Mouse (Mus musculus): Measurements from ENCODE around the gene Chrm3. TPM values are rescaled to one million over a fixed set of nuclear protein-coding genes. Genes with fewer than 3 reads are reported as not detected.

Chrm3 gene
- polyA plus RNA-seq, 1 experiment from 2014 or later = 4.4 TPM

DNA sequence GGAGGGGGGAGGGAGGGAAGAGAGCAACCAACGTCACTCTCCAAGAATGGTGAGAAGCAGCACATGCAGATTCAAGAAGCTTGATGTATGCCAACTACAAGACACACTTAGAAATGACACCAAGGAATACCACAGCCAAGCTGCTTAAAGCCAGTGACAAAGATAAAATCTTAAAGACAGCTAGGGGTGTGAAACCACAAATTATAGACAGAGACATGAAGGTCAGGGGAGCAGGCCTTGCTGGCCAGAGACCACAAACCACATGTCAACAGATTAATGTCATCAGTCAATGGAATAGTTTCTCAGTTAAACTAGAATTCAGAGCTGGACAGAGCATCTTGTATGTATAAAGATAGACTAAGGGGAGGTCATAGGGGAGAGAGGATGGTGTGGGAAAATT lies 341.4 kb downstream of the Chrm3 start:
- Histone ChIP-seq H3K9ac (no peak overlapping the region), H3K9me3 (no peaks in the 10 kb centered on the region), H3K27me3 (replicated peaks) (no peaks in the 10 kb centered on the region), H3K36me3 (no peaks in the 10 kb centered on the region), H3K4me2 (no peak overlapping the region), H3K4me3 (replicated peaks) (no peak overlapping the region), H3K27ac (no peak overlapping the region), H3K4me1 (no peaks in the 10 kb centered on the region)
- WGBS = 35% methylated on average over 1 of the region's 1 CpGs
- no peak for ATAC-seq (ENCODE audit: insufficient read depth, low FRiP score, low read depth)

DNA sequence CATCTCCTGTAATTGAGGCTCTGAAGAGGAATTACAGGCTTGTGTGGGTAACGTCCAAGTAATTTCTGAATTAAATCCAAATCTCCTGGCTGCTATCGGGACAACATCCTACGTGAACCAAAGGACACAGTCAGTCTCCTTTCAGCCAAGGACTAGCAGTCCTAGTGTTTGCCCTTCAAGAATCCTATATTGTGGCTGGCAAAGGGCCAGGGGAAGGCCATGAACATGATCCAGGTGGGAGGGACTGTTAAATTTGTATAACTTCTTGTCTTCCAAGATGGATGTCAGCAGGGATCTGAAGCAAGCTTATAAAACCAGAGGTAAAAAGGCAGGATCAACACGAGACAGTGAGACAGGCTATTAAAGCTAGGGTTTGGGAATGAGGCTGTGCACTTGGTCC lies 357.7 kb downstream of the Chrm3 start:
- H3K4me1 ChIP-seq = no peaks in the 10 kb centered on the region
- no peak overlapping the region for H3K4me3 ChIP-seq (replicated peaks)
- ATAC-seq (ENCODE audit: insufficient read depth, low FRiP score, low read depth) = no peak
- H3K9me3 ChIP-seq = no peaks in the 10 kb centered on the region
- H3K27me3 ChIP-seq (replicated peaks) = no peaks in the 10 kb centered on the region
- WGBS = 46% methylated on average over 4 of the region's 4 CpGs
- H3K36me3 ChIP-seq = no peaks in the 10 kb centered on the region
- H3K4me2 ChIP-seq = no peak overlapping the region
- H3K9ac ChIP-seq = no peak overlapping the region
- H3K27ac ChIP-seq = no peak overlapping the region

DNA sequence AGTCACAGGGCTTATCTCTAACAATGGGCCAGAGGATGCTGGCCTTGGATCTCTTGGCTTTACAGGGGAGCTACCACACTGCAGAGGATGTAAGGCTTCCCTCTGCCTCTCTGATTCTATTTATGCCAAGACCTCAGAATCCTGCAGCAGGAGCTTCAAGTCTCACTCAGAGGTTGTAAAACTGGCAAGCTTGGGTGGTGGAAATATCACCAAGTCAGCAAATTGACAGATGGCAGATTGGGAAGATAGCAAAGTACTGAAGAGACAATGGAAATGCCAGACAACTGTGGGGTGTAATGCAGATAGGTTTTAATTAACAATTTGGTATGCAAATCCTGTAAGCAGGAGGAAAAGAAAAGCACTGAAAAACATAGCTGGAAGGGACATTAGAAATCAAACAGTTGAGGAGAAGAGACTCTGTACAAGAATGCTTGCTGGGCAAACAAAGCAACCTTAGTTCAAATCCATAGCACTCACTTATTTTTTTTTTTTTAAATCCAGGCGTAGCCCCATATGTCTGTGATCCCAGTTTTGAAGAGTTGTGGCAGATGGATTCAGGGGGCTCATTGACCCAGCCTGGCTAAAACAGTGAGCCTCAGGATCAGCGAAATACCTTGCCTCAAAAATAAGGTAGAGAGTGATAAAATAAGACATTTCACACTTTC lies 362.9 kb downstream of the Chrm3 start:
- no peaks in the 10 kb centered on the region for H3K9me3 ChIP-seq
- H3K27me3 ChIP-seq (replicated peaks) = no peaks in the 10 kb centered on the region
- no peak overlapping the region for H3K4me3 ChIP-seq (replicated peaks)
- no peak overlapping the region for H3K27ac ChIP-seq
- H3K9ac ChIP-seq = no peak overlapping the region
- 77% methylated on average over 2 of the region's 2 CpGs for WGBS
- H3K4me1 ChIP-seq = no peaks in the 10 kb centered on the region
- no peaks in the 10 kb centered on the region for H3K36me3 ChIP-seq
- no peak for ATAC-seq (ENCODE audit: insufficient read depth, low FRiP score, low read depth)
- H3K4me2 ChIP-seq = no peak overlapping the region

DNA sequence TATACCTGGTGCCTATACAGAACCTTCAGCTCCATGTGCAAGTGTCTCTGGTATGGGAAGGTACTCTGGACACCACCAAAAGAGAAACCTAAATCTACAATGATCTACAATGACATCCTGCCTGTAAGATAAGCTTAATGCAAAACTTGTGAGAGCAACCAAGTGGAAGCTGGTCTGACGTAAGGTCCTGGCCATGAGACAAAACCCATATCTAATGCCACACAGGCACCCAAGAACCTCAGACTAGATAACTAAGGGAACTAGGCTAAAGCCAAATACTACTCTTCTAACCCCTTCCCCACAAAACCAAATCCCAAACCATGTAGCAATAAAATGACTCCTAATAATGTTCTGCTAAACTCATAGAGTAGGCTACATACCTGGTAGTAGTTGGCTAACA lies 364.8 kb downstream of the Chrm3 start:
- Histone ChIP-seq H3K36me3 (no peaks in the 10 kb centered on the region), H3K27ac (no peak overlapping the region), H3K27me3 (replicated peaks) (no peaks in the 10 kb centered on the region), H3K9ac (no peak overlapping the region), H3K4me3 (replicated peaks) (no peak overlapping the region), H3K4me2 (no peak overlapping the region), H3K4me1 (no peaks in the 10 kb centered on the region), H3K9me3 (no peaks in the 10 kb centered on the region)
- WGBS = 84% methylated on average over 1 of the region's 1 CpGs
- no peak for ATAC-seq (ENCODE audit: insufficient read depth, low FRiP score, low read depth)

DNA sequence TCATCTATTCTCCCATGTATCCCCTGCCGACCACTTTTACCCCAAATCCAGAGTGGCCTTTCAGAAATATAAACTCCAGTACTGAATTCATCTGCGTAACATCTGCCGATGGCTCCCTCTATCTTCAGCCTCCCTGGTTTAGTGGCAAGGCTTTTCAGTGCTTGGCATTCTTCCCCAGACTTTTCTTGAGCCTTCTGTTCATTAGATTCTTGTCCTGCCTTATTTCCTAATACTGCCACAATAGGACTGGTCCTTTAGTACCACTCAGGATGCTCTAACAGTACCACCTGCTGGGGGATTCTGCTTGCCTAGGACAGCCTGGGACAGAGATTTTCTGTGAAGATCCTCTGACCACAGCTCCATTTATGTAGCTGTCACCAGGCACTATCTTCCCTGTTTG lies 367.1 kb downstream of the Chrm3 start:
- Histone ChIP-seq H3K4me1 (no peaks in the 10 kb centered on the region), H3K9ac (no peak overlapping the region), H3K9me3 (no peaks in the 10 kb centered on the region), H3K4me2 (no peak overlapping the region), H3K27me3 (replicated peaks) (no peaks in the 10 kb centered on the region), H3K27ac (no peak overlapping the region), H3K36me3 (no peaks in the 10 kb centered on the region), H3K4me3 (replicated peaks) (no peak overlapping the region)
- ATAC-seq (ENCODE audit: insufficient read depth, low FRiP score, low read depth) = no peak
- WGBS = 80% methylated on average over 3 of the region's 3 CpGs

DNA sequence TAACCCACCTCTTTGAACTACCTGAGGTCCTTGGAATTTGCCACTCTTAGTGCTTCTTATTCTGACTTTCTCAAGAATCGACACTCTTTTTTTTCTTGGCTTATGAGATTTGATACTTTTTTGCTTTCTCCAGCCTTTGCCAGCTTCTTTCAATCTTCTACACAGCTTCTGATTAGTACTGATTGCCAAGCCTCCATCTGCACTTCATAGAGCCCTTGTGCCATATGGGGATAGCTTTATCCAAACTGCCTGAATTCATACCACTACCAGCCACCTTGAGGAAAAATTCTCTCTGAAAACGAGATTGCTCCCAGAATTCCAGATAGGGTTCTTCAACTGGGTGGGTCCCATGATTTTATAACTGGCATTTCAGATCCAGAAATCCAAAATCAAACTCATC lies 368.0 kb downstream of the Chrm3 start:
- Histone ChIP-seq H3K9me3 (no peaks in the 10 kb centered on the region), H3K36me3 (no peaks in the 10 kb centered on the region), H3K27me3 (replicated peaks) (no peaks in the 10 kb centered on the region), H3K4me2 (no peak overlapping the region), H3K4me1 (no peaks in the 10 kb centered on the region), H3K4me3 (replicated peaks) (no peak overlapping the region), H3K27ac (no peak overlapping the region), H3K9ac (no peak overlapping the region)
- WGBS = 78% methylated on average over 2 of the region's 2 CpGs
- ATAC-seq (ENCODE audit: insufficient read depth, low FRiP score, low read depth) = no peak

DNA sequence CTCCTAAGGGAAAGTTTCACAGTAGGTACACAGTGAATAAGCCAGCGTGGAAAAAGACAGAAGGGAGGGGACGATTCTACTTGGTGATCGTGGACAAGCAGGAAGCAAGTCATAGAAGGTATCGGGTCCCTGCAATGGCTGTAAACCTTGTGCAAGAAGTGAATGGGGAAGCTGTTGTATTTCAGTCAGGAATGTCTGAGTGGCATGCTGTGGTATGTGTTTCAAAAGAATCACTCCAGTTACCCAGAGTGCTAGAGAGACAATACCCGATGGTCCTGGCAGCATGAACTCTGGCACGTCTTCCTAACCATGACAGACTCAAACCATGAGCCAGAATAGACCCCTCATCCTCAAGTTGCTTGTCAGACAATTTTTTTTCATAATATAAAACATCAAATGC lies 375.0 kb downstream of the Chrm3 start:
- no peak overlapping the region for H3K4me2 ChIP-seq
- no peak overlapping the region for H3K9ac ChIP-seq
- WGBS = 66% methylated on average over 6 of the region's 6 CpGs
- H3K36me3 ChIP-seq = no peaks in the 10 kb centered on the region
- H3K9me3 ChIP-seq = no peaks in the 10 kb centered on the region
- no peaks in the 10 kb centered on the region for H3K27me3 ChIP-seq (replicated peaks)
- H3K27ac ChIP-seq = no peak overlapping the region
- no peaks in the 10 kb centered on the region for H3K4me1 ChIP-seq
- no peak for ATAC-seq (ENCODE audit: insufficient read depth, low FRiP score, low read depth)
- H3K4me3 ChIP-seq (replicated peaks) = no peak overlapping the region

DNA sequence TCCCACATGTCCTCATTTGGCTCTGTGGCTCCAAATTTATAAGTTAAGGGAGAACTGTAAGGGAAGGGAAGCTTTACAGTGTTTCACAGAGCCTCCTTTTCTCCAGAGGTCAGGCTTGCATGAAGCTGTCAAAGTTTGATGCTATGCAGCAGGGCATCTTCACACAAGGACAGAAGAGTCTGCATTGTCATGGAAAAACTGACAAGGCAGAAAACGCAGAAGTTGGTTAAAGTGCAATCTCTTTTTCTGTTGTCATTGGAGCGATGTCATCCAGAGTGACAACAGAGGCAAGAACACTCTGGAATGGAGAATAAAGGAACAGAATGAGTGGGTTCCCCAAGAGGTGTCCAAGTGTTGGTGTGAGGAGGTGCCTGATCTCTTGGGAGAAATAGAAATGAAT lies 377.4 kb downstream of the Chrm3 start:
- 65% methylated on average over 2 of the region's 2 CpGs for WGBS
- no peak overlapping the region for H3K4me3 ChIP-seq (replicated peaks)
- H3K4me1 ChIP-seq = no peaks in the 10 kb centered on the region
- no peak overlapping the region for H3K9ac ChIP-seq
- H3K9me3 ChIP-seq = no peaks in the 10 kb centered on the region
- H3K4me2 ChIP-seq = no peak overlapping the region
- no peak; the same call in 1 of the 2 replicates for ATAC-seq (ENCODE audit: insufficient read depth, low FRiP score, low read depth)
- H3K36me3 ChIP-seq = no peaks in the 10 kb centered on the region
- H3K27me3 ChIP-seq (replicated peaks) = no peaks in the 10 kb centered on the region
- no peak overlapping the region for H3K27ac ChIP-seq

DNA sequence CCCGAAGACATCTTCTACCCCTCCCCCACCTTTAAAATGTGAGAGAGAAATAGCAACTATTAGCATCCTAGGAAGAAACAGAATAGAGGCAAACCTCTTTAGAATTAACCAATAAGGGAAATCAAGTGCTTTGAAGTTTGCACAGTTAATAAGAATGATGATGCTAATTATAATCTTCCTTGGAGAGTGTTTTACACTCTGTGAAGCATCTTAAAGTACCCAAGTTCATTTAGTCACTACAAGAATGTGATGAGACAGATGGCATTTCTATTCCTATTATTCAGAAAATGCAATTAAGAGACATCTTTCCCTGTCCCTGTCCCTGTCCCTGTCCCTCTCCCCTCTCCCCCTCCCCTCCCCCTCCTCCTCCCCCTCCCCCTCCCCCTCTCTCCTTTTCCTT lies 382.9 kb downstream of the Chrm3 start:
- H3K9ac ChIP-seq = no peak overlapping the region
- H3K27me3 ChIP-seq (replicated peaks) = no peaks in the 10 kb centered on the region
- no peak overlapping the region for H3K27ac ChIP-seq
- H3K4me3 ChIP-seq (replicated peaks) = no peak overlapping the region
- H3K4me2 ChIP-seq = no peak overlapping the region
- H3K36me3 ChIP-seq = no peaks in the 10 kb centered on the region
- ATAC-seq (ENCODE audit: insufficient read depth, low FRiP score, low read depth) = no peak
- WGBS = 79% methylated on average over 1 of the region's 1 CpGs
- no peaks in the 10 kb centered on the region for H3K4me1 ChIP-seq
- H3K9me3 ChIP-seq = no peaks in the 10 kb centered on the region

DNA sequence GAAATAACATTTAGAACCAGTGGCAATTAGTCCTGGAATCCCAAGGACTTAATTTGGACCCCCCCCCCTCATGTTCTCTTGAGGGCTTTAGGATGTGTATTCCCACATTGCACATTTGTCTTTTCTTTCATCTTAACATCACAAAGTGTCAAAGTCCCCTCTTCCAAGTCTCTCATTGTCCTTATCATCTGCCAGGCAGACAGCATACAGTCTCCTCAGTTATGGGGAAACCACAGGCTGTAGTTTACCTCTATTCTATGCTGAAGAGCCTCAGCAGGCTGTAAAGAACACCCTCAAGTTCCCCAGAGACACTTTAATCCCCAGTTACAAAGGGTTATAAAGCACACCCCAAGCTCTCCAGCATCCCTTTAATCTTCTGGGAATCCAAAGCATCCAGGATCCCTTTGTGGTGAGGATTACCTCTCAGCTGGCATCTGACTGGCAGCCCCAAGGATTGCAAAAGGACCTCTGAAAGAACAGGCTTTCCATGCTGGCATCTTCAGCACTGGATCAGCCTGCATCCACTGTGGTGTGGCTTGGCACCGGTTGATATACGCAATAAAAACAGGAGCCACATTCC lies 386.8 kb downstream of the Chrm3 start:
- WGBS = 72% methylated on average over 2 of the region's 2 CpGs
- Histone ChIP-seq H3K36me3 (no peaks in the 10 kb centered on the region), H3K4me1 (no peaks in the 10 kb centered on the region), H3K9ac (no peak overlapping the region), H3K27ac (no peak overlapping the region), H3K4me3 (replicated peaks) (no peak overlapping the region), H3K4me2 (no peak overlapping the region), H3K9me3 (no peaks in the 10 kb centered on the region), H3K27me3 (replicated peaks) (no peaks in the 10 kb centered on the region)
- no peak for ATAC-seq (ENCODE audit: insufficient read depth, low FRiP score, low read depth)

DNA sequence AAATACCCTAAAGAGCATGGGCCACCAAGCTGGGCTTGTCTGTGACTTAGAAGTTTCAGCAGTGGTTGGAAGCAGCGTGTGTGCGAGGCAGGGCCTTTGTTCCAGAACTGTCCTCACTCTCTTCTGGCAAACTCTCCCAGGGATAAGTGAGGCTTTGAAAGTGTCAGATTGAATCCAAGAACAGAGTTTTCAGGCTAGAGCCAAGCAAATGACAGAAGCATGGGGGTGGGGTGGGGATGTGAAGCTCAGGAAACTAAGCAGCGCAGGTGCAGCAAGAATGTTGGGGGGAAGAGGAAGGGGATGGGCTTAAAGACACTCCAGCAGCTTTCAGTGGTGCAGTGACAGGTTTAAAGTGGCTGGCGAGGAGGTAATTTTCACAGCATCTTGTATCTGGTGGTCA lies 388.8 kb downstream of the Chrm3 start:
- no peaks in the 10 kb centered on the region for H3K9me3 ChIP-seq
- no peak overlapping the region for H3K4me2 ChIP-seq
- H3K27me3 ChIP-seq (replicated peaks) = no peaks in the 10 kb centered on the region
- no peak overlapping the region for H3K4me3 ChIP-seq (replicated peaks)
- H3K4me1 ChIP-seq = no peaks in the 10 kb centered on the region
- H3K9ac ChIP-seq = no peak overlapping the region
- no peak overlapping the region for H3K27ac ChIP-seq
- 63% methylated on average over 4 of the region's 4 CpGs for WGBS
- H3K36me3 ChIP-seq = no peaks in the 10 kb centered on the region
- no peak for ATAC-seq (ENCODE audit: insufficient read depth, low FRiP score, low read depth)

DNA sequence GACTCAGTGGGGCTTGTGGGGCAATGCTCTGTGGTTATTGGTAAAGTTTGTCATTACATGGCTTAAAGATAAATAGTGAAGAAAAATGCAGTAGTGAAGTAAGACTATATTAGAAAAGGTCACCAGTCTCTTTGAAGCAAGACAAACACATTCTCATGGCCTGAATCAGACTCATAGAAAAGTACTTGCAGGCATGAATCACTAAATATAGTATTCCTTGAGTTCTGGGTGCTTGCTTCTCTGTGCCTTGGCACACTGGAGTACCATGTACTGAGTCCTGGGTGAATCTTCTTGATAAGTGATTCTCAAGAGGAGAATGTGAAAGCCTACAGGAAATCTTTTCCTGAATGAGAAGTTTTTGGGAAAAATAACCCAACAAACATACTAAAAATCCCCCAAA lies 408.0 kb downstream of the Chrm3 start:
- Histone ChIP-seq H3K27ac (no peak overlapping the region), H3K9me3 (no peaks in the 10 kb centered on the region), H3K36me3 (no peaks in the 10 kb centered on the region), H3K4me2 (no peak overlapping the region), H3K9ac (no peak overlapping the region), H3K27me3 (replicated peaks) (no peaks in the 10 kb centered on the region), H3K4me3 (replicated peaks) (no peak overlapping the region), H3K4me1 (no peaks in the 10 kb centered on the region)
- no peak for ATAC-seq (ENCODE audit: insufficient read depth, low FRiP score, low read depth)

DNA sequence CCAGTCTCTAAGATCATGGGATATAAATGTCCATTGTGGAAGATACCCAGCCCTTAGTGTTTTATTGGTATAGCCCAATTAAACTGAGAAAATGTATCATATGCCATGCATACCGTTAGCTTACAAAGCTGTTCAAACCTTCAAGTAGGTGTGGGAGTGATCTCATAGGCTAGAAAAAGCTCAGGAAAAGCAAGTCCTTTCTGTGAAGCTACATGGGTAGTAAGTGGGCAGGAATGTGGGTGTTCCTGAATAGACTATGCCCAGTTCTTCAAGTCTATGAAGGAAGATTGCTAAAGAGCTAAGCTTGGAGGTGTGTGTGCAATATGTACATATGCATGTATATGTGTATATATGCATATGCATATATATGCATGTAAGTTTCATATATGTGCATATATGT lies 409.3 kb downstream of the Chrm3 start:
- Histone ChIP-seq H3K4me1 (no peaks in the 10 kb centered on the region), H3K9ac (no peak overlapping the region), H3K4me3 (replicated peaks) (no peak overlapping the region), H3K36me3 (no peaks in the 10 kb centered on the region), H3K4me2 (no peak overlapping the region), H3K27ac (no peak overlapping the region), H3K27me3 (replicated peaks) (no peaks in the 10 kb centered on the region), H3K9me3 (no peaks in the 10 kb centered on the region)
- WGBS = 95% methylated on average over 1 of the region's 1 CpGs
- ATAC-seq (ENCODE audit: insufficient read depth, low FRiP score, low read depth) = no peak

Data from stomach, embryonic 15.5 days (tissue).